Mouse (Mus musculus): Measurements from ENCODE around the gene Plekhh3. TPM values are rescaled to one million over a fixed set of nuclear protein-coding genes. Genes with fewer than 3 reads are reported as not detected.
A peak's percentile ranks its signal among the peaks of the same experiment; 100 is the strongest.

Gene Plekhh3
- polyA plus RNA-seq, 1 experiment = 2.3 TPM

- Histone ChIP-seq H3K36me3 (replicated peaks; ENCODE audit: low read length) (no peaks in the 10 kb centered on the region), H3K4me3 (replicated peaks) (no peak overlapping the region), H3K27me3 (replicated peaks) (peaks cover 44% of the 10 kb centered on the region), H3K4me1 (peaks cover 20% of the 10 kb centered on the region), H3K9me3 (no peaks in the 10 kb centered on the region)
- TF ChIP-seq FLI1 (IDR thresholded peaks at IDR 0.05; ENCODE audit: low read length) (no peak), GATA1 (IDR thresholded peaks at IDR 0.05; ENCODE audit: borderline replicate concordance, low read length) (no peak)
Measured at GRCm38 (mm10) chr11:101141088-101141487, 30.1 kb downstream of the Plekhh3 start.

GRCm38 (mm10) chr11:101140164-101140819 lies 30.9 kb downstream of the Plekhh3 start:
- no peak for TF ChIP-seq GATA1 (IDR thresholded peaks at IDR 0.05; ENCODE audit: borderline replicate concordance, low read length)
- no peak for TF ChIP-seq FLI1 (IDR thresholded peaks at IDR 0.05; ENCODE audit: low read length)
- H3K27me3 ChIP-seq (replicated peaks) = peaks cover 46% of the 10 kb centered on the region
- H3K4me1 ChIP-seq = peaks cover 20% of the 10 kb centered on the region
- no peaks in the 10 kb centered on the region for H3K9me3 ChIP-seq
- no peaks in the 10 kb centered on the region for H3K36me3 ChIP-seq (replicated peaks; ENCODE audit: low read length)
- H3K4me3 ChIP-seq (replicated peaks) = peak overlapping the region; percentile 28

DNA sequence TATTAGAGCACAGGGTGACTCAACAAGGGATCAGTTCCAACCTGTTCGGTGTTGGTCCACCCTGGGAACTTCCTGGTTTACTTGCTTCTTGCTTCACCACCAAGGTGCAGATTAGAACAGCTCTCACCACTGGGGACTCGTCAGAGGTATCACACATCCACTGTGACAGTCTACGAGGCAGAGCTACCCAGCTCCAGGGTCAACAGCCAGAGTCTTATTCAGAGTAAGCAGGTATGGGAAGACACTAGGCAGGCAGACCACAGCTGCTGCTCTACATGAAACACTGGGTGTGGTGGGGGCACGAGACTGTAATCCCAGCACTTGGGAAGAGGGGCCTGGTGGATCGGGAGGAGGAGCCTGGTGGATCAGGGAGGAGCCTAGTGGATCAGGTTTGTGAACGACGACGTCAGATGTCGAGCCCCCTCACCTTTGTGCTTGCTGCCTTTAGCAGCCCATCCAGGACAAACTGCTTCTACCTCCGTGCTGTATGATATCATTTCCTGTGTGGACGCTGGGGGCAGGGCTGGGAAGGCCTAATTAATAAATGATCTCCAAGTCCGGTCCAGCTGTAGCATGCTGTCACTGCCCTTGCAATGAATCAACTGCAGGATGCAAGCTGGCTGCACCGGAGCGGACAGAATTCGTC lies 32.5 kb downstream of the Plekhh3 start:
- TF ChIP-seq GATA1 (IDR thresholded peaks at IDR 0.05; ENCODE audit: borderline replicate concordance, low read length) (no peak), FLI1 (IDR thresholded peaks at IDR 0.05; ENCODE audit: low read length) (no peak)
- Histone ChIP-seq H3K4me1 (peaks cover 16% of the 10 kb centered on the region), H3K36me3 (replicated peaks; ENCODE audit: low read length) (no peaks in the 10 kb centered on the region), H3K27me3 (replicated peaks) (peaks cover 56% of the 10 kb centered on the region), H3K4me3 (replicated peaks) (peak overlapping the region; percentile 31), H3K9me3 (no peaks in the 10 kb centered on the region)

DNA sequence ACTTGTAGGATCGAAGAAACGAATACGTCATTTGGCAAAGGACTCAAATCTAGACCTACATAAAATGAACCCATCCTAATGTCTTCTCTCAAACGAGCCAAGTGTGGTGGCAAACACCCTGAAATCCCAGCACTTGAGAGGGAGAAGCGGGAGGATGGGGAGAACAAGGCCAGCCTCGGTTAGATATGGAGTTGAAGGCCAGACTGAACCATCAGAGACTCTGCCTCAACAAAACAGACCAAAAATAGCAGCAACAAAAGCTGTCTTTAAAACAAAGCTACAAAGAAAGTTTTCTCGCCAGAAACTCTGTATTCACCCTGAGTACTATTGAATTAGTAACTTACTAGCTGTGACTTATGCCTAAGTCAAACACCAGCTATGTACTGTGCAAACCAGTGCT lies 34.2 kb downstream of the Plekhh3 start:
- H3K4me3 ChIP-seq (replicated peaks) = no peak overlapping the region
- H3K36me3 ChIP-seq (replicated peaks; ENCODE audit: low read length) = no peaks in the 10 kb centered on the region
- no peaks in the 10 kb centered on the region for H3K9me3 ChIP-seq
- peaks cover 20% of the 10 kb centered on the region for H3K4me1 ChIP-seq
- H3K27me3 ChIP-seq (replicated peaks) = peaks cover 55% of the 10 kb centered on the region
- TF ChIP-seq GATA1 (IDR thresholded peaks at IDR 0.05; ENCODE audit: borderline replicate concordance, low read length) (no peak), FLI1 (IDR thresholded peaks at IDR 0.05; ENCODE audit: low read length) (no peak)

DNA sequence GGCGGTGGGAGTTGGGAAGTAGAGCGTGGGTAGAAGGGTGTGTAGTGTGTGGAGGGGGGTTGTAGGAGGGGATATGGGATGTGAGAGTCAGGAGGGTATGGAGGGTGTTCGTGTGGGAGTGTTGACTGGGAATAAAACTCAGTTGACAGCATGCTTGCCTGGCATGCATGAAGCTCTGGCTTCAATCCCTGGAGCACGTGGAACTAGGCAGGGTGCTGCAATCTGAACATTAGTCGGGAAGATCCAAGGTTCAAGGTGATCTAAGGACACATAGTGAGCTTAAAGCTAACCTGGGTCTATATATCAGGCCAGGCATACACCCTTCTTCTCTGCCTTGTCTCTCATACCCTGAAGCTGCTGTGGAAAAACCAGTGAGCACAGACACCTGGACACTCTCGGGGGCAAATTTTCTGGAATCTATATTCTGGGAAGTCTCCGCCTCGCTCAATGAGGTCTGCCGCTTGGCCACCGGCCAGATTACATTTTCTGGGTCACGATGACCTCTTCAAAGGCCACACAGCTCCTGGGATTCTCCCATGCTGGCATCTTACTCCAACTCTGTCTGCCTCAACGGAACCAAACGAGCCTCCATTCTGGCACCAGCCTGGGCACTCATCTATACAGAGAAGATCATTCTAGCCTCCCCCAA lies 36.8 kb downstream of the Plekhh3 start:
- peaks cover 37% of the 10 kb centered on the region for H3K27me3 ChIP-seq (replicated peaks)
- H3K36me3 ChIP-seq (replicated peaks; ENCODE audit: low read length) = no peaks in the 10 kb centered on the region
- no peak overlapping the region for H3K4me3 ChIP-seq (replicated peaks)
- H3K9me3 ChIP-seq = peaks cover 3% of the 10 kb centered on the region; the same call in 1 of the 2 replicates
- TF ChIP-seq FLI1 (IDR thresholded peaks at IDR 0.05; ENCODE audit: low read length) (no peak), GATA1 (IDR thresholded peaks at IDR 0.05; ENCODE audit: borderline replicate concordance, low read length) (no peak)
- H3K4me1 ChIP-seq = peaks cover 33% of the 10 kb centered on the region

GRCm38 (mm10) chr11:101133037-101133436 lies 38.1 kb downstream of the Plekhh3 start:
- peaks cover 31% of the 10 kb centered on the region for H3K4me1 ChIP-seq
- peaks cover 3% of the 10 kb centered on the region; the same call in 1 of the 2 replicates for H3K9me3 ChIP-seq
- no peak for TF ChIP-seq GATA1 (IDR thresholded peaks at IDR 0.05; ENCODE audit: borderline replicate concordance, low read length)
- TF ChIP-seq FLI1 (IDR thresholded peaks at IDR 0.05; ENCODE audit: low read length) = no peak
- no peaks in the 10 kb centered on the region for H3K36me3 ChIP-seq (replicated peaks; ENCODE audit: low read length)
- peaks cover 33% of the 10 kb centered on the region for H3K27me3 ChIP-seq (replicated peaks)
- H3K4me3 ChIP-seq (replicated peaks) = no peak overlapping the region

DNA sequence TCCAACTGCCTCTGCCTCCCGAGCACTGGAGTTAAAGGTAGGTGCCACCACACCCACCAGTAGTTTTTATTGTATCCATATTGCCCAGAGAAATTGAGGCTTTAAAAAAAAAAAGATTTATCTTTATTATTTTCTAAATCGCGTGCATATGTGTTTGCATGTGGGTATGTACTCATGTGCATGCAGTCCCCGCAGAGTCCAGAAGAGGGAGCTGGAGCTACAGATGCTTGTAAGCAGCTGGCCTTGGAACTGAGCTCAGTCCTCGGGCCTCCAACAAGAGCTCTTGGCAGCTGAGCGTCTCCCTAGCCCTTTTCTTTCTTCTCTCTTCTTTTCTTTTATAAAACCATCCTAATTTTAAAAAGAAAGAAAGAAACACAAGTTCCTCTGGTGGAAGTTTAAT lies 39.5 kb downstream of the Plekhh3 start:
- TF ChIP-seq GATA1 (IDR thresholded peaks at IDR 0.05; ENCODE audit: borderline replicate concordance, low read length) = no peak
- Histone ChIP-seq H3K27me3 (replicated peaks) (peaks cover 27% of the 10 kb centered on the region), H3K9me3 (peaks cover 10% of the 10 kb centered on the region), H3K4me1 (peaks cover 31% of the 10 kb centered on the region), H3K4me3 (replicated peaks) (no peak overlapping the region), H3K36me3 (replicated peaks; ENCODE audit: low read length) (peaks cover 6% of the 10 kb centered on the region)

GRCm38 (mm10) chr11:101131187-101131586 lies 40.0 kb downstream of the Plekhh3 start:
- Histone ChIP-seq H3K4me3 (replicated peaks) (no peak overlapping the region), H3K9me3 (peaks cover 12% of the 10 kb centered on the region), H3K27me3 (replicated peaks) (peaks cover 24% of the 10 kb centered on the region), H3K36me3 (replicated peaks; ENCODE audit: low read length) (peaks cover 11% of the 10 kb centered on the region), H3K4me1 (peaks cover 31% of the 10 kb centered on the region)
- TF ChIP-seq FLI1 (IDR thresholded peaks at IDR 0.05; ENCODE audit: low read length) = no peak
- no peak for TF ChIP-seq GATA1 (IDR thresholded peaks at IDR 0.05; ENCODE audit: borderline replicate concordance, low read length)

DNA sequence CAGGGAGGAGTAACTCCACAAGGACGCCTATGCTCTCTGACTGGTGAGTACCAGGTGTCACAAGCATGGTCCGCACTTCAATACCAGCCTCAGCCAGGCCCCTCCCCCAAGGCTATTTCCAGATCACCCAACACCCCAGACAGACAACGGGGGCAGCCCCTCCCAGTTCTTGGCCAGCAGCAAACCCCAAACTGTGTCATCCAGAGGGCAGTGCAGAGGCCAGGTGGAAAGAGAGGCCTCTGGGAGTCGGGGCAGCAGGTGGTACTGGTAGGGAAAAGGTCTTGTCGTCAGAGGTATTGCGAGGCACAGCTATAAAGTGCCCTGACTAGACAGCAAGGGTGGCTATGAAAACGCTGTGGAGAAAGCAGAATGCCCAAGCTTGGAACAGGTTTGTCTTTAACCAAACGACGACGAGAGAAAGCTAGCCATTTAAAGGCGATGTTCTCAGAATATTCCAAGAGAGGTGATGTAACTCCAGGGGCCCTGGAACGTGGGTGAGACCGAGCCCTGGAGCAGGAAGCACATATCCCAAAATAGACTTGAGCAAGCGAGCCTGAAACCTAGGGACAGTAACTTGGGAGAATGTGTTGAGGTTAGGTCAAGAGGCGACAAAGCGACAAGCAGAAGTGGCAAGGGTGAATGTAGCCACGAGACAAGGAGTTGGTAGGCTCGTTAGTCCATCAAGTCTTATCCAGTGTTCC lies 40.9 kb downstream of the Plekhh3 start:
- Histone ChIP-seq H3K9me3 (peaks cover 12% of the 10 kb centered on the region), H3K4me3 (replicated peaks) (peak overlapping the region; percentile 60)
- TF ChIP-seq FLI1 (IDR thresholded peaks at IDR 0.05; ENCODE audit: low read length) (no peak), GATA1 (IDR thresholded peaks at IDR 0.05; ENCODE audit: borderline replicate concordance, low read length) (no peak)

More for the DNA sequence above, 40.9 kb downstream of the Plekhh3 start:
- Histone ChIP-seq H3K36me3 (replicated peaks; ENCODE audit: low read length) (peaks cover 21% of the 10 kb centered on the region), H3K4me1 (peaks cover 31% of the 10 kb centered on the region), H3K27me3 (replicated peaks) (peaks cover 22% of the 10 kb centered on the region)
